Mouse (Mus musculus): Measurements from ENCODE around the gene Enthd1. TPM values are rescaled to one million over a fixed set of nuclear protein-coding genes. Genes with fewer than 3 reads are reported as not detected.
"Not testable (repeated sequence)": the region's sequence is repeated elsewhere in the genome, so short reads cannot be mapped to it uniquely, and the experiment has no call there.

Enthd1 gene
- polyA plus RNA-seq, 1 experiment from 2014 or later, result not detected

- H3K36me3 ChIP-seq (ENCODE audit: control insufficient read depth, insufficient read depth, low read length), result no peaks in the 10 kb centered on the region
- no peak overlapping the region for H3K27ac ChIP-seq (ENCODE audit: low read length)
- H3K9ac ChIP-seq (ENCODE audit: low read depth, low read length), result no peak overlapping the region
- no peaks in the 10 kb centered on the region for H3K9me3 ChIP-seq (ENCODE audit: control insufficient read depth, low read length)
- 28% methylated on average over 16 of the region's 16 CpGs for WGBS
- no peaks in the 10 kb centered on the region for H3K27me3 ChIP-seq (replicated peaks; ENCODE audit: control insufficient read depth, insufficient read depth, low read length)
- peak; percentile 78 for ATAC-seq
- H3K4me1 ChIP-seq (ENCODE audit: control insufficient read depth, insufficient read depth, low read length), result peaks cover 7% of the 10 kb centered on the region; the same call in 1 of the 2 replicates
- peak overlapping the region; percentile 36 for H3K4me2 ChIP-seq (ENCODE audit: low read depth, low read length)
- peak overlapping the region; percentile 16; the same call in 1 of the 2 replicates for H3K4me3 ChIP-seq (ENCODE audit: low read length)
Measured at GRCm38 (mm10) chr15:80599213-80599750, 34.3 kb upstream of the Enthd1 start.

- 65% methylated on average over 12 of the region's 12 CpGs for WGBS
Measured at GRCm38 (mm10) chr15:80598750-80599149, 33.8 kb upstream of the Enthd1 start.

GRCm38 (mm10) chr15:80593877-80594276, 28.9 kb upstream of the Enthd1 start:
- ATAC-seq, result no peak
- peaks cover 2% of the 10 kb centered on the region; the same call in 1 of the 2 replicates for H3K4me1 ChIP-seq (ENCODE audit: control insufficient read depth, insufficient read depth, low read length)
- H3K27ac ChIP-seq (ENCODE audit: low read length), result no peak overlapping the region
- H3K9me3 ChIP-seq (ENCODE audit: control insufficient read depth, low read length), result no peaks in the 10 kb centered on the region
- H3K4me3 ChIP-seq (ENCODE audit: low read length), result no peak overlapping the region
- no peaks in the 10 kb centered on the region for H3K27me3 ChIP-seq (replicated peaks; ENCODE audit: control insufficient read depth, insufficient read depth, low read length)
- H3K9ac ChIP-seq (ENCODE audit: low read depth, low read length), result no peak overlapping the region
- H3K36me3 ChIP-seq (ENCODE audit: control insufficient read depth, insufficient read depth, low read length), result no peaks in the 10 kb centered on the region
- no peak overlapping the region for H3K4me2 ChIP-seq (ENCODE audit: low read depth, low read length)
- 70% methylated on average over 5 of the region's 5 CpGs for WGBS

More at GRCm38 (mm10) chr15:80598750-80599149, 33.8 kb upstream of the Enthd1 start:
- H3K36me3 ChIP-seq (ENCODE audit: control insufficient read depth, insufficient read depth, low read length), result no peaks in the 10 kb centered on the region
- H3K9me3 ChIP-seq (ENCODE audit: control insufficient read depth, low read length), result no peaks in the 10 kb centered on the region
- H3K27me3 ChIP-seq (replicated peaks; ENCODE audit: control insufficient read depth, insufficient read depth, low read length), result no peaks in the 10 kb centered on the region
- no peak overlapping the region for H3K27ac ChIP-seq (ENCODE audit: low read length)
- no peak overlapping the region for H3K4me3 ChIP-seq (ENCODE audit: low read length)
- H3K4me2 ChIP-seq (ENCODE audit: low read depth, low read length), result 0 out of 2 replicates have a peak overlapping the region, but pooled peaks have one; percentile 36
- H3K4me1 ChIP-seq (ENCODE audit: control insufficient read depth, insufficient read depth, low read length), result peaks cover 7% of the 10 kb centered on the region; the same call in 1 of the 2 replicates
- no peak for ATAC-seq
- no peak overlapping the region for H3K9ac ChIP-seq (ENCODE audit: low read depth, low read length)

GRCm38 (mm10) chr15:80592737-80593136, 27.8 kb upstream of the Enthd1 start:
- Histone ChIP-seq H3K4me1 (ENCODE audit: control insufficient read depth, insufficient read depth, low read length) (no peaks in the 10 kb centered on the region), H3K4me2 (ENCODE audit: low read depth, low read length) (no peak overlapping the region), H3K9me3 (ENCODE audit: control insufficient read depth, low read length) (no peaks in the 10 kb centered on the region), H3K27me3 (replicated peaks; ENCODE audit: control insufficient read depth, insufficient read depth, low read length) (no peaks in the 10 kb centered on the region), H3K36me3 (ENCODE audit: control insufficient read depth, insufficient read depth, low read length) (no peaks in the 10 kb centered on the region), H3K9ac (ENCODE audit: low read depth, low read length) (no peak overlapping the region), H3K27ac (ENCODE audit: low read length) (no peak overlapping the region), H3K4me3 (ENCODE audit: low read length) (no peak overlapping the region)
- ATAC-seq, result no peak
- WGBS, result 86% methylated on average over 6 of the region's 6 CpGs

GRCm38 (mm10) chr15:80590641-80591040, 25.7 kb upstream of the Enthd1 start:
- Histone ChIP-seq H3K36me3 (ENCODE audit: control insufficient read depth, insufficient read depth, low read length) (no peaks in the 10 kb centered on the region), H3K4me3 (ENCODE audit: low read length) (no peak overlapping the region), H3K4me1 (ENCODE audit: control insufficient read depth, insufficient read depth, low read length) (no peaks in the 10 kb centered on the region), H3K27ac (ENCODE audit: low read length) (no peak overlapping the region), H3K9me3 (ENCODE audit: control insufficient read depth, low read length) (no peaks in the 10 kb centered on the region), H3K4me2 (ENCODE audit: low read depth, low read length) (no peak overlapping the region), H3K27me3 (replicated peaks; ENCODE audit: control insufficient read depth, insufficient read depth, low read length) (no peaks in the 10 kb centered on the region), H3K9ac (ENCODE audit: low read depth, low read length) (no peak overlapping the region)
- WGBS, result 87% methylated on average over 5 of the region's 5 CpGs
- no peak for ATAC-seq

GRCm38 (mm10) chr15:80586296-80586695, 21.3 kb upstream of the Enthd1 start:
- Histone ChIP-seq H3K4me3 (ENCODE audit: low read length) (no peak overlapping the region), H3K4me2 (ENCODE audit: low read depth, low read length) (no peak overlapping the region), H3K9me3 (ENCODE audit: control insufficient read depth, low read length) (no peaks in the 10 kb centered on the region), H3K4me1 (ENCODE audit: control insufficient read depth, insufficient read depth, low read length) (no peaks in the 10 kb centered on the region), H3K27me3 (replicated peaks; ENCODE audit: control insufficient read depth, insufficient read depth, low read length) (no peaks in the 10 kb centered on the region), H3K27ac (ENCODE audit: low read length) (no peak overlapping the region), H3K36me3 (ENCODE audit: control insufficient read depth, insufficient read depth, low read length) (no peaks in the 10 kb centered on the region), H3K9ac (ENCODE audit: low read depth, low read length) (no peak overlapping the region)
- ATAC-seq, result no peak
- 49% methylated on average over 4 of the region's 4 CpGs for WGBS

- Histone ChIP-seq H3K9ac (ENCODE audit: low read depth, low read length) (no peak overlapping the region), H3K4me2 (ENCODE audit: low read depth, low read length) (no peak overlapping the region), H3K4me3 (ENCODE audit: low read length) (no peak overlapping the region), H3K27me3 (replicated peaks; ENCODE audit: control insufficient read depth, insufficient read depth, low read length) (0 out of 2 replicates have a peak, but pooled peaks cover 3% of the 10 kb centered on the region), H3K36me3 (ENCODE audit: control insufficient read depth, insufficient read depth, low read length) (no peaks in the 10 kb centered on the region), H3K9me3 (ENCODE audit: control insufficient read depth, low read length) (no peaks in the 10 kb centered on the region), H3K27ac (ENCODE audit: low read length) (no peak overlapping the region), H3K4me1 (ENCODE audit: control insufficient read depth, insufficient read depth, low read length) (no peaks in the 10 kb centered on the region)
- ATAC-seq, result no peak; the same call in 1 of the 2 replicates
- WGBS, result 58% methylated on average over 20 of the region's 20 CpGs
Measured at GRCm38 (mm10) chr15:80582581-80583495, 17.9 kb upstream of the Enthd1 start.

GRCm38 (mm10) chr15:80580585-80580984, 15.6 kb upstream of the Enthd1 start:
- not testable (repeated sequence) for H3K27me3 ChIP-seq (replicated peaks; ENCODE audit: control insufficient read depth, insufficient read depth, low read length); H3K36me3 ChIP-seq (ENCODE audit: control insufficient read depth, insufficient read depth, low read length); ATAC-seq; H3K4me2 ChIP-seq (ENCODE audit: low read depth, low read length); H3K4me1 ChIP-seq (ENCODE audit: control insufficient read depth, insufficient read depth, low read length); H3K9me3 ChIP-seq (ENCODE audit: control insufficient read depth, low read length); H3K9ac ChIP-seq (ENCODE audit: low read depth, low read length); H3K27ac ChIP-seq (ENCODE audit: low read length); H3K4me3 ChIP-seq (ENCODE audit: low read length)
- WGBS, result 71% methylated on average over 1 of the region's 1 CpGs

GRCm38 (mm10) chr15:80579121-80579520, 14.2 kb upstream of the Enthd1 start:
- Histone ChIP-seq H3K27me3 (replicated peaks; ENCODE audit: control insufficient read depth, insufficient read depth, low read length) (peaks cover 10% of the 10 kb centered on the region), H3K4me2 (ENCODE audit: low read depth, low read length) (no peak overlapping the region), H3K27ac (ENCODE audit: low read length) (no peak overlapping the region), H3K4me1 (ENCODE audit: control insufficient read depth, insufficient read depth, low read length) (no peaks in the 10 kb centered on the region), H3K36me3 (ENCODE audit: control insufficient read depth, insufficient read depth, low read length) (no peaks in the 10 kb centered on the region), H3K9ac (ENCODE audit: low read depth, low read length) (no peak overlapping the region), H3K9me3 (ENCODE audit: control insufficient read depth, low read length) (no peaks in the 10 kb centered on the region), H3K4me3 (ENCODE audit: low read length) (no peak overlapping the region)
- ATAC-seq, result no peak
- 44% methylated on average over 3 of the region's 3 CpGs for WGBS
